Mouse (Mus musculus) erythroblast, embryonic 14.5 days (primary cell): Measurements from ENCODE around the gene Urb2.

Source experiments
- GATA1 ChIP-seq: IDR thresholded peaks from 2 replicates; pipeline ENCODE4 v1.6.1; 2012; ENCODE audit warnings: low read length, inconsistent platforms, mixed read lengths
- TAL1 ChIP-seq: IDR thresholded peaks from 3 replicates; pipeline ENCODE4 v1.6.1; 2012; ENCODE audit warnings: low read length, inconsistent platforms, mixed read lengths

DNA sequence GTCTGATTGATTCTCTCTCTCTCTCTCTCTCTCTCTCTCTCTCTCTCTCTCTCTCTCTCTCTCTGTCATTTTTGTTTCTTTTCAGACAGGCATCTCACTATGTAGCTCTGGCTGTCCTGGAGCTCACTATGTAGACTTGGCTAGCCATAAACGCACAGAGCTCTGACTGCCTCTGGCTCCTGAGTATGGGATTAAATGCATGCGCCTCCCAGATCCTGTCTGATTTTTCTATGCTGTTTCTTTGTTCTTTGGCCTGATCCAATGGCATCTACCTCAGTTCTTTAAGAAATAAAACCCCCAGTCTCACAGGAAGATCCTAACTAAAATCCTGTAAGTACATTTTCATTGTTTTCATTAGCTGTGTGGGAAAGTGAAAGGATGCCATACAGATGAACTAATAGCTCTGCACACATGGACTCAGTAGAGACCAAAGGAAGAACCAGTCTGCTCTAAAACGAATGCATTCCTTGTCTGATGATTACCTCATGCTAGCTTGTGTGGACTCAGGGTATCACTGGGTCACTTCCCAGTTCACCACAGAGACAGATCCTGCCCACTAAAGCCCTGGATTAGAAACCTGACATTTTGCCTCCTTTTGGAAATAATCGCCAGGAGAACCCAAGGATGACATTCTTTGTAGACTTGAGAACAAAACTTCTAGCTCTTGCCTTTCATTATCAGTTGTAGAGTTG lies 45.9 kb downstream of the Urb2 start:
- TF ChIP-seq GATA1 (no peak), TAL1 (no peak)
